Mouse (Mus musculus): ENCODE results near the gene Ccin. TPM values are rescaled to one million over a fixed set of nuclear protein-coding genes. Genes with fewer than 3 reads are reported as not detected.

The Ccin gene
- total and polyA plus RNA-seq, 3 experiments = 0.04 TPM; not detected in 2

DNA sequence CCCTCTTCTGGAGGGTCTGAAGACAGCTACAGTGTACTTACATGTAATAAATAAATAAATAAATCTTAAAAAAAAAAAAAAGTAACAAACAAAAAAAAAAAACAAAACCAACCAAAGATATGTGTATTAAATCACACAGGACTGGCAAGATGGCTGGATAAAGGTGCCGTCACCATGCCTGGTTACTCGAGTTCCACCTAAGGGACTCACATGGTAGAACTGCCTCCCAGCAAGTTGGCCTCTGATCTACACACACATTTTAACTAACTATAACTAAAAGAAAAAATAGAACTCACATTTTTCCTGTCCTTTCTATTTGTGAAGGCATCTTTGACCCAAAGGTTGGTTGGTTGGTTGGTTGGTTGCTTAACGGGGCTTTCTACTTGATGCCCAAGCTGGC, 28.5 kb downstream of the Ccin start:
- H3K9me3 ChIP-seq (replicated peaks; ENCODE audit: insufficient read depth, low read length) = no peaks in the 10 kb centered on the region
- H3K4me1 ChIP-seq (ENCODE audit: control insufficient read depth in 1 of 2, insufficient read depth in 2 of 2, low read length in 2 of 2) = peaks cover 2 to 34% of the 10 kb centered on the region in 2 experiments; a peak in 3 of 4 replicates
- peaks cover 47% of the 10 kb centered on the region for H3K79me2 ChIP-seq (ENCODE audit: control insufficient read depth, insufficient read depth, low read length, poor library complexity)
- no peaks in the 10 kb centered on the region for H3K27me3 ChIP-seq (ENCODE audit: control insufficient read depth in 1 of 2, insufficient read depth in 2 of 2, low read length in 2 of 2)
- peak overlapping the region; percentile 77 for H3K9ac ChIP-seq (ENCODE audit: control insufficient read depth, low read depth, low read length, poor library complexity, severe bottlenecking)
- peaks cover 6 to 30% of the 10 kb centered on the region in 2 experiments; a peak in 3 of 4 replicates for H3K36me3 ChIP-seq (ENCODE audit: control insufficient read depth in 1 of 2, insufficient read depth in 2 of 2, low read length in 2 of 2)
- peak overlapping the region; percentile 72 for H3K27ac ChIP-seq (ENCODE audit: control insufficient read depth, low read depth, low read length)
- TF ChIP-seq MAFK (IDR thresholded peaks at IDR 0.05; ENCODE audit: borderline replicate concordance, low read depth, low read length) (no peak), USF1 (IDR thresholded peaks at IDR 0.05; ENCODE audit: low read depth, low read length) (no peak), SIN3A (IDR thresholded peaks at IDR 0.05; ENCODE audit: low read length) (no peak), UBTF (IDR thresholded peaks at IDR 0.05; ENCODE audit: borderline replicate concordance, insufficient read depth, low read depth, low read length) (no peak), ELF1 (IDR thresholded peaks at IDR 0.05; ENCODE audit: low read depth, low read length) (no peak), NRF1 (IDR thresholded peaks at IDR 0.05; ENCODE audit: insufficient read depth, low read depth, low read length, poor library complexity, severe bottlenecking) (no peak), TAL1 (IDR thresholded peaks at IDR 0.05; ENCODE audit: low read length) (no peak), RCOR1 (IDR thresholded peaks at IDR 0.05; ENCODE audit: low read depth, low read length) (no peak), KAT2A (conservative IDR thresholded peaks at IDR 0.05; ENCODE audit: low read depth, low read length) (no peak), POLR2A (IDR thresholded peaks at IDR 0.05; ENCODE audit: control insufficient read depth in 1 of 2, insufficient read depth in 1 of 2, low read depth in 1 of 2, low read length in 2 of 2, poor library complexity in 1 of 2) (no peak), ZC3H11A (IDR thresholded peaks at IDR 0.05; ENCODE audit: low read depth, low read length) (no peak), CTCF (IDR thresholded peaks at IDR 0.05 in 2 of 3, conservative IDR thresholded peaks at IDR 0.05 in 1 of 3; ENCODE audit: control insufficient read depth in 1 of 3, insufficient read depth in 1 of 3, low read depth in 2 of 3, low read length in 3 of 3, poor library complexity in 1 of 3, severe bottlenecking in 1 of 3) (no peak; a peak in 1 of 6 replicates), ZKSCAN1 (IDR thresholded peaks at IDR 0.05; ENCODE audit: low read depth, low read length) (no peak), JUND (IDR thresholded peaks at IDR 0.05; ENCODE audit: low read depth, low read length) (no peak), USF2 (IDR thresholded peaks at IDR 0.05; ENCODE audit: borderline replicate concordance in 1 of 2, insufficient read depth in 1 of 2, low read depth in 1 of 2, low read length in 2 of 2) (no peak), ETS1 (IDR thresholded peaks at IDR 0.05; ENCODE audit: low read depth, low read length) (no peak), MAZ (IDR thresholded peaks at IDR 0.05; ENCODE audit: low read depth, low read length) (no peak), MEF2A (IDR thresholded peaks at IDR 0.05; ENCODE audit: extremely low read depth, insufficient replicate concordance, low read depth, low read length, poor library complexity, severe bottlenecking) (no peak), CHD2 (IDR thresholded peaks at IDR 0.05; ENCODE audit: low read length) (no peak)
- H3K4me3 ChIP-seq (ENCODE audit: control insufficient read depth in 1 of 2, insufficient read depth in 1 of 2, low read depth in 2 of 2, low read length in 2 of 2) = peak overlapping the region; percentile 83 to 93
- peak; percentile 61 for DNase-seq (ENCODE audit: low read depth, low spot score)
